Mouse (Mus musculus) forebrain, embryonic 15.5 days (tissue): Measurements from ENCODE around the gene Hic1. TPM values are rescaled to one million over a fixed set of nuclear protein-coding genes. Genes with fewer than 3 reads are reported as not detected.

Experiments
- ATAC-seq: fragments of 200-750 bp; cut with Nextera tagmentation; replicated peaks from 2 replicates; pipeline ENCODE4 v1.8.0; 2017; ENCODE audit warnings: mild to moderate bottlenecking, moderate TSS enrichment, moderate library complexity
- H3K27ac ChIP-seq: fragments of 300-500 bp; sonication (generic); replicated peaks from 2 replicates; pipeline ENCODE4 v1.5.1; 2015; ENCODE audit warnings: mild to moderate bottlenecking, inconsistent platforms
- H3K27me3 ChIP-seq: fragments of 300-500 bp; sonication (generic); 2 replicates; pipeline ENCODE4 v1.6.1; 2015; ENCODE audit warnings: inconsistent platforms
- H3K36me3 ChIP-seq: fragments of 300-500 bp; sonication (generic); 2 replicates; pipeline ENCODE4 v1.6.1; 2015; ENCODE audit warnings: mild to moderate bottlenecking, inconsistent platforms
- H3K4me1 ChIP-seq: fragments of 300-500 bp; sonication (generic); 2 replicates; pipeline ENCODE4 v1.6.1; 2015; ENCODE audit warnings: inconsistent platforms
- H3K4me2 ChIP-seq: fragments of 300-500 bp; sonication (generic); replicated peaks from 2 replicates; pipeline ENCODE4 v1.6.1; 2015; ENCODE audit warnings: mild to moderate bottlenecking, inconsistent platforms
- H3K4me3 ChIP-seq: fragments of 300-500 bp; sonication (generic); 2 replicates; pipeline ENCODE4 v1.5.1; 2015; ENCODE audit warnings: mild to moderate bottlenecking, inconsistent platforms
- H3K9ac ChIP-seq: fragments of 300-500 bp; sonication (generic); replicated peaks from 2 replicates; pipeline ENCODE4 v1.6.1; 2015; ENCODE audit warnings: mild to moderate bottlenecking, inconsistent platforms
- H3K9me3 ChIP-seq: fragments of 300-500 bp; sonication (generic); 2 replicates; pipeline ENCODE4 v1.6.1; 2016; ENCODE audit warnings: inconsistent platforms
- WGBS: fragments of 180-500 bp; shearing (Covaris S2); methylation state at CpG from one replicate; pipeline ENCODE4 v1.1.7; 2015; ENCODE audit warnings: mixed read lengths; 5-methylcytosine and 5-hydroxymethylcytosine counted together
- polyA plus RNA-seq: library from polyadenylated mRNA; unstranded; fragments of >200 nt; fragmentation: Nextera tagmentation; extraction: Ambion mirVana; gene quantifications from 2 replicates; pipeline ENCODE4 v1.2.1, GENCODE M21; 2015

Gene Hic1
- polyA plus RNA-seq, 1 experiment from 2014 or later, result 2.2 TPM

GRCm38 (mm10) chr11:75172151-75173094, 3.1 kb upstream of the Hic1 start:
- Histone ChIP-seq H3K27ac (no peak overlapping the region), H3K9ac (peak overlapping the region; percentile 56), H3K9me3 (no peaks in the 10 kb centered on the region), H3K4me3 (peak overlapping the region; percentile 83), H3K27me3 (peaks cover 39% of the 10 kb centered on the region), H3K4me1 (peaks cover 56% of the 10 kb centered on the region), H3K36me3 (peaks cover 5% of the 10 kb centered on the region; the same call in 1 of the 2 replicates), H3K4me2 (peak overlapping the region; percentile 79)
- peak; percentile 43 for ATAC-seq
- under 1% methylated on average over 73 of the region's 75 CpGs for WGBS

GRCm38 (mm10) chr11:75171186-75171865, 2.0 kb upstream of the Hic1 start:
- Histone ChIP-seq H3K4me2 (peak overlapping the region; percentile 86), H3K36me3 (no peaks in the 10 kb centered on the region), H3K27me3 (peaks cover 49% of the 10 kb centered on the region), H3K27ac (no peak overlapping the region), H3K4me3 (peak overlapping the region; percentile 83), H3K4me1 (peaks cover 66% of the 10 kb centered on the region), H3K9me3 (no peaks in the 10 kb centered on the region), H3K9ac (no peak overlapping the region)
- ATAC-seq, result no peak
- WGBS, result 4% methylated on average over 17 of the region's 17 CpGs

GRCm38 (mm10) chr11:75170136-75170751, 925 bp upstream of the Hic1 start:
- ATAC-seq, result peak; percentile 69
- H3K36me3 ChIP-seq, result no peaks in the 10 kb centered on the region
- peaks cover 60% of the 10 kb centered on the region for H3K27me3 ChIP-seq
- H3K4me3 ChIP-seq, result peak overlapping the region; percentile 45
- peaks cover 77% of the 10 kb centered on the region for H3K4me1 ChIP-seq
- H3K9me3 ChIP-seq, result no peaks in the 10 kb centered on the region
- peak overlapping the region; percentile 86 for H3K4me2 ChIP-seq
- peak overlapping the region; percentile 7; the same call in 1 of the 2 replicates for H3K27ac ChIP-seq
- peak overlapping the region; percentile 4 for H3K9ac ChIP-seq
- under 1% methylated on average over 38 of the region's 38 CpGs for WGBS

- Histone ChIP-seq H3K4me3 (peak overlapping the region; percentile 45), H3K27ac (no peak overlapping the region), H3K9me3 (no peaks in the 10 kb centered on the region), H3K4me2 (peak overlapping the region; percentile 86), H3K27me3 (peaks cover 74% of the 10 kb centered on the region), H3K4me1 (peaks cover 71% of the 10 kb centered on the region), H3K36me3 (no peaks in the 10 kb centered on the region), H3K9ac (peak overlapping the region; percentile 25)
- 0 out of 2 replicates have a peak, but pooled peaks have one; percentile 13 for ATAC-seq
- under 1% methylated on average over 71 of the region's 83 CpGs for WGBS
Measured at GRCm38 (mm10) chr11:75168590-75169361, 543 bp downstream of the Hic1 start.

GRCm38 (mm10) chr11:75167643-75168589, 1.4 kb downstream of the Hic1 start:
- Histone ChIP-seq H3K27me3 (peaks cover 80% of the 10 kb centered on the region), H3K4me3 (peak overlapping the region; percentile 45), H3K4me1 (peaks cover 65% of the 10 kb centered on the region), H3K27ac (no peak overlapping the region), H3K9me3 (no peaks in the 10 kb centered on the region), H3K9ac (peak overlapping the region; percentile 25), H3K36me3 (peaks cover 6% of the 10 kb centered on the region; the same call in 1 of the 2 replicates), H3K4me2 (peak overlapping the region; percentile 86)
- no peak for ATAC-seq
- 5% methylated on average over 49 of the region's 63 CpGs for WGBS

GRCm38 (mm10) chr11:75166861-75167642, 2.3 kb downstream of the Hic1 start:
- Histone ChIP-seq H3K36me3 (peaks cover 8% of the 10 kb centered on the region; the same call in 1 of the 2 replicates), H3K27ac (no peak overlapping the region), H3K4me1 (peaks cover 58% of the 10 kb centered on the region), H3K9ac (peak overlapping the region; percentile 25), H3K9me3 (no peaks in the 10 kb centered on the region), H3K27me3 (peaks cover 73% of the 10 kb centered on the region), H3K4me3 (peak overlapping the region; percentile 45), H3K4me2 (peak overlapping the region; percentile 86)
- WGBS, result 1% methylated on average over 67 of the region's 68 CpGs
- no peak for ATAC-seq

GRCm38 (mm10) chr11:75166193-75166842, 3.0 kb downstream of the Hic1 start:
- Histone ChIP-seq H3K4me3 (peak overlapping the region; percentile 45), H3K36me3 (peaks cover 8% of the 10 kb centered on the region; the same call in 1 of the 2 replicates), H3K4me2 (peak overlapping the region; percentile 86), H3K27me3 (peaks cover 66% of the 10 kb centered on the region), H3K27ac (no peak overlapping the region), H3K9ac (peak overlapping the region; percentile 25), H3K4me1 (peaks cover 58% of the 10 kb centered on the region), H3K9me3 (no peaks in the 10 kb centered on the region)
- ATAC-seq, result no peak
- 4% methylated on average over 55 of the region's 55 CpGs for WGBS

- Histone ChIP-seq H3K27me3 (peaks cover 64% of the 10 kb centered on the region), H3K4me1 (peaks cover 54% of the 10 kb centered on the region), H3K9me3 (no peaks in the 10 kb centered on the region), H3K36me3 (peaks cover 8% of the 10 kb centered on the region; the same call in 1 of the 2 replicates), H3K27ac (no peak overlapping the region), H3K9ac (no peak overlapping the region), H3K4me3 (peak overlapping the region; percentile 45), H3K4me2 (peak overlapping the region; percentile 36)
- ATAC-seq, result no peak
- WGBS, result 4% methylated on average over 54 of the region's 54 CpGs
Measured at GRCm38 (mm10) chr11:75165441-75166192, 3.7 kb downstream of the Hic1 start.

GRCm38 (mm10) chr11:75164750-75165149, 4.6 kb downstream of the Hic1 start:
- H3K9ac ChIP-seq, result no peak overlapping the region
- H3K4me3 ChIP-seq, result no peak overlapping the region
- H3K27me3 ChIP-seq, result peaks cover 63% of the 10 kb centered on the region
- ATAC-seq, result no peak
- WGBS, result 15% methylated on average over 15 of the region's 15 CpGs
- no peak overlapping the region for H3K27ac ChIP-seq
- no peaks in the 10 kb centered on the region for H3K9me3 ChIP-seq
- H3K4me2 ChIP-seq, result no peak overlapping the region
- peaks cover 12% of the 10 kb centered on the region; the same call in 1 of the 2 replicates for H3K36me3 ChIP-seq
- H3K4me1 ChIP-seq, result peaks cover 46% of the 10 kb centered on the region
